Mouse (Mus musculus): Measurements from ENCODE around the gene Szt2.

Gene Szt2

GRCm38 (mm10) chr4:118409142-118409900, at the start of gene Szt2, which contains the start of gene Med8:
Gene Szt2, minus strand, starts transcription at chr4:118409273.
Gene Med8, plus strand, starts transcription at chr4:118409337.
- peak; percentile 92 for DNase-seq (ENCODE audit: inconsistent ontology term)

- DNase-seq (ENCODE audit: inconsistent ontology term) = no peak
Measured at GRCm38 (mm10) chr4:118457345-118457975, 48.4 kb upstream of the Szt2 start, which contains the start of gene Mpl. Gene Mpl, minus strand, starts transcription at chr4:118457513.

- DNase-seq (ENCODE audit: inconsistent ontology term) = no peak
Measured at GRCm38 (mm10) chr4:118446415-118447153, 37.5 kb upstream of the Szt2 start.

- peak; percentile 34 for DNase-seq (ENCODE audit: inconsistent ontology term)
Measured at GRCm38 (mm10) chr4:118445781-118446414, 36.8 kb upstream of the Szt2 start.

GRCm38 (mm10) chr4:118445088-118445487, 36.0 kb upstream of the Szt2 start:
- DNase-seq (ENCODE audit: inconsistent ontology term) = no peak

GRCm38 (mm10) chr4:118437829-118438253, 28.8 kb upstream of the Szt2 start:
- DNase-seq (ENCODE audit: inconsistent ontology term) = peak; percentile 70

GRCm38 (mm10) chr4:118436820-118437603, 27.9 kb upstream of the Szt2 start, which contains the start of gene Cdc20:
Gene Cdc20, minus strand, starts transcription at chr4:118437352.
- DNase-seq (ENCODE audit: inconsistent ontology term) = peak; percentile 99

GRCm38 (mm10) chr4:118432332-118432731, 23.3 kb upstream of the Szt2 start:
- DNase-seq (ENCODE audit: inconsistent ontology term) = no peak

GRCm38 (mm10) chr4:118429215-118429895, 20.3 kb upstream of the Szt2 start:
- no peak for DNase-seq (ENCODE audit: inconsistent ontology term)

- peak; percentile 51 for DNase-seq (ENCODE audit: inconsistent ontology term)
Measured at GRCm38 (mm10) chr4:118428531-118429214, 19.6 kb upstream of the Szt2 start.

- peak; percentile 97 for DNase-seq (ENCODE audit: inconsistent ontology term)
Measured at GRCm38 (mm10) chr4:118427768-118428451, 18.8 kb upstream of the Szt2 start, which contains the start of gene Elovl1. Gene Elovl1, plus strand, starts transcription at chr4:118428093.

- DNase-seq (ENCODE audit: inconsistent ontology term) = no peak
Measured at GRCm38 (mm10) chr4:118427415-118427767, 18.3 kb upstream of the Szt2 start.

GRCm38 (mm10) chr4:118425374-118425773, 16.3 kb upstream of the Szt2 start:
- no peak for DNase-seq (ENCODE audit: inconsistent ontology term)

GRCm38 (mm10) chr4:118424541-118425160, 15.6 kb upstream of the Szt2 start:
- no peak for DNase-seq (ENCODE audit: inconsistent ontology term)

GRCm38 (mm10) chr4:118421384-118421783, 12.3 kb upstream of the Szt2 start:
- no peak for DNase-seq (ENCODE audit: inconsistent ontology term)

GRCm38 (mm10) chr4:118417112-118417797, 8.2 kb upstream of the Szt2 start:
- DNase-seq (ENCODE audit: inconsistent ontology term) = no peak

- no peak for DNase-seq (ENCODE audit: inconsistent ontology term)
Measured at GRCm38 (mm10) chr4:118416329-118416728, 7.3 kb upstream of the Szt2 start.

GRCm38 (mm10) chr4:118415779-118416178, 6.7 kb upstream of the Szt2 start:
- peak; percentile 11 for DNase-seq (ENCODE audit: inconsistent ontology term)

Measured in Muller cell, postnatal 12 days (primary cell).